Mouse (Mus musculus) liver, adult 2 months (tissue): ENCODE measurements around the gene Ccdc116.

Experiments used
- CTCF ChIP-seq: fragments of 200-500 bp; IDR thresholded peaks from 2 replicates; pipeline ENCODE4 v1.5.1; 2011; ENCODE audit warnings: low read depth, low read length, control low read depth
- POLR2A ChIP-seq: fragments of 200-500 bp; IDR thresholded peaks from 2 replicates; pipeline ENCODE4 v1.6.1; 2011; ENCODE audit warnings: low read length, control low read depth; ENCODE audit not compliant: insufficient read depth; ENCODE audit errors: extremely low read depth

- TF ChIP-seq POLR2A = no peak
- TF ChIP-seq CTCF = no peak
Observed at GRCm38 (mm10) chr16:17150520-17151258, 3.7 kb upstream of the Ccdc116 start.
